Mouse (Mus musculus) kidney, embryonic 14.5 days (tissue): Measurements from ENCODE around the gene 5430403G16Rik. TPM values are rescaled to one million over a fixed set of nuclear protein-coding genes. Genes with fewer than 3 reads are reported as not detected.
"Not testable (repeated sequence)": the region's sequence is repeated elsewhere in the genome, so short reads cannot be mapped to it uniquely, and the experiment has no call there.

ENCODE experiments used
- ATAC-seq: fragments of 200-750 bp; cut with Nextera tagmentation; 2 replicates; pipeline ENCODE4 v1.8.0; 2017; ENCODE audit warnings: moderate number of reproducible peaks, mild to moderate bottlenecking, moderate TSS enrichment, moderate library complexity; ENCODE audit not compliant: low FRiP score, low TSS enrichment
- H3K27ac ChIP-seq: fragments of 300-500 bp; sonication (generic); 2 replicates; pipeline ENCODE4 v1.5.1; 2014; ENCODE audit warnings: low read depth, mild to moderate bottlenecking, low read length, moderate library complexity, mixed read lengths
- H3K27me3 ChIP-seq: fragments of 300-500 bp; sonication (generic); 2 replicates; pipeline ENCODE4 v1.6.1; 2014; ENCODE audit warnings: mild to moderate bottlenecking, low read length; ENCODE audit not compliant: control insufficient read depth, insufficient read depth
- H3K36me3 ChIP-seq: fragments of 300-500 bp; sonication (generic); 2 replicates; pipeline ENCODE4 v1.6.1; 2014; ENCODE audit warnings: low read length, mixed read lengths; ENCODE audit not compliant: control insufficient read depth, insufficient read depth
- H3K4me1 ChIP-seq: fragments of 300-500 bp; sonication (generic); 2 replicates; pipeline ENCODE4 v1.6.1; 2014; ENCODE audit warnings: low read length, mixed read lengths; ENCODE audit not compliant: control insufficient read depth, insufficient read depth
- H3K4me2 ChIP-seq: fragments of 300-500 bp; sonication (generic); replicated peaks from 2 replicates; pipeline ENCODE4 v1.6.1; 2014; ENCODE audit warnings: low read depth, mild to moderate bottlenecking, low read length
- H3K4me3 ChIP-seq: fragments of 300-500 bp; sonication (generic); 2 replicates; pipeline ENCODE4 v1.5.1; 2014; ENCODE audit warnings: mild to moderate bottlenecking, low read length
- H3K9ac ChIP-seq: fragments of 300-500 bp; sonication (generic); 2 replicates; pipeline ENCODE4 v1.6.1; 2014; ENCODE audit warnings: low read depth, mild to moderate bottlenecking, low read length, moderate library complexity
- H3K9me3 ChIP-seq: fragments of 300-500 bp; sonication (generic); 2 replicates; pipeline ENCODE4 v1.6.1; 2016; ENCODE audit warnings: low read length; ENCODE audit not compliant: control insufficient read depth
- WGBS: fragments of 180-500 bp; shearing (Covaris S2); extraction: QIAGEN DNeasy Blood & Tissue Kit; methylation state at CpG from one replicate; pipeline ENCODE4 v1.1.7; 2014; 5-methylcytosine and 5-hydroxymethylcytosine counted together
- polyA plus RNA-seq: library from polyadenylated mRNA; unstranded; fragments of >200 nt; fragmentation: Nextera tagmentation; extraction: Ambion mirVana; gene quantifications from 2 replicates; pipeline ENCODE4 v1.2.1, GENCODE M21; 2014

Gene 5430403G16Rik
- 4.3 and 4.6 TPM in 2 replicates for polyA plus RNA-seq

DNA sequence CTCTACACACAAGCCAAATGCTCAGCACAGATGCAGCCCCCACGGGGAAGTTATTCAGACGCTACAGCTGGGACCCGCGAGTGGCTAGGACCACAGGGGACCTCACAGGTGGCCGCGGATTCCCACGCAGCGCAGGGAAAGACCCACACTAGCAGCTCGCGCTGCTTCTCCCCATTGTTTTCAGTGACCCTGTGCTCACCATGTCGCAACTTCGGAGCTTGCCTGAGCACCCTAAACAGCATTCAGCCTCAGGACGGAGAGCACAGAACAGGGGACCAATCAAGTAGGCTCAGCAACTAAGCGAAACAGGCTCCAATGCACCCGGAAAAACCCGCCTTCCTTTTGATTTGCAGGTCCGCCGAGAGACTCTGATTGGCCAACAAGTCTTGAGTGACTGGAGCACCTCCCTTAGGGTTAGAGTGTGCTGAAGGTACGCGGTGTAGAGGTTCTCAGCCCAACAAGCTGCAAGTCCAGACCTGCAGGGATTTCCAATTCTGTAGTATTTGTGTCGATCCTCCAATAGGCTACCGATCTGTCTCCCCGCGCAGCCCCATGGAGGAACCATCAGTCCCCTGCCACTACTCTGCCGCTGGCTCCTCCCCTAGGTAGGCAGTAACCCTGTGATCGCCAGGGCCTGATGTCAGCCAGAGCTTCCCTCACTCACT is at the start of gene 5430403G16Rik:
TSS of gene 5430403G16Rik (minus strand) at position 505 of the 665 bp plus-strand sequence.
- H3K27ac ChIP-seq, result peak within 1 kb of the TSS; percentile 79; the same call in 1 of the 2 replicates
- H3K9ac ChIP-seq, result peak within 1 kb of the TSS; percentile 76
- H3K4me1 ChIP-seq, H3K36me3 ChIP-seq, H3K27me3 ChIP-seq, H3K9me3 ChIP-seq: not testable (repeated sequence)
- H3K4me3 ChIP-seq, result peak within 1 kb of the TSS; percentile 68
- peak; percentile 100 for ATAC-seq
- peak within 1 kb of the TSS; percentile 56 for H3K4me2 ChIP-seq
- under 1% methylated on average over 26 of the region's 26 CpGs for WGBS

DNA sequence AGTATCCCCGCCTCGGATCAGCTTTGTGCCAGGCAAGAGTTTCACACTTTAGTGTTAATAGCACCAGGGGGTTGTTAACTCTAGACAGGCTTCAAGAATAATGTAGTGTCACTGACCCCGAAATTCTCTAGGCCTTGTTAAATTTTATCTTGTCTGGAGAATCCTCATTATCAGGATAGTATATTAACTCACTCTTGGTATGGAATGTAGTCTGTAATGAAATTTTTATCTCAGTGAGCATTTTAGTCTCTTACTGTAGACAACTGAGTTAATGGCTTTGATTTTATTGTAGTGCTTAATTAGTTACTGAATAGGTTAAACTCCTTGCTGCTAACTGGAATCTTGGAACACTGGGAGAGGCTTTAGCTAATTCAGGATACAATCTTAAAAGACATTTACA is 26.5 kb upstream of the 5430403G16Rik start:
- WGBS, result 37% methylated on average over 3 of the region's 3 CpGs
- not testable (repeated sequence) for H3K9me3 ChIP-seq, H3K4me1 ChIP-seq, H3K4me2 ChIP-seq, H3K36me3 ChIP-seq, H3K9ac ChIP-seq, H3K27me3 ChIP-seq, H3K4me3 ChIP-seq, ATAC-seq, H3K27ac ChIP-seq

DNA sequence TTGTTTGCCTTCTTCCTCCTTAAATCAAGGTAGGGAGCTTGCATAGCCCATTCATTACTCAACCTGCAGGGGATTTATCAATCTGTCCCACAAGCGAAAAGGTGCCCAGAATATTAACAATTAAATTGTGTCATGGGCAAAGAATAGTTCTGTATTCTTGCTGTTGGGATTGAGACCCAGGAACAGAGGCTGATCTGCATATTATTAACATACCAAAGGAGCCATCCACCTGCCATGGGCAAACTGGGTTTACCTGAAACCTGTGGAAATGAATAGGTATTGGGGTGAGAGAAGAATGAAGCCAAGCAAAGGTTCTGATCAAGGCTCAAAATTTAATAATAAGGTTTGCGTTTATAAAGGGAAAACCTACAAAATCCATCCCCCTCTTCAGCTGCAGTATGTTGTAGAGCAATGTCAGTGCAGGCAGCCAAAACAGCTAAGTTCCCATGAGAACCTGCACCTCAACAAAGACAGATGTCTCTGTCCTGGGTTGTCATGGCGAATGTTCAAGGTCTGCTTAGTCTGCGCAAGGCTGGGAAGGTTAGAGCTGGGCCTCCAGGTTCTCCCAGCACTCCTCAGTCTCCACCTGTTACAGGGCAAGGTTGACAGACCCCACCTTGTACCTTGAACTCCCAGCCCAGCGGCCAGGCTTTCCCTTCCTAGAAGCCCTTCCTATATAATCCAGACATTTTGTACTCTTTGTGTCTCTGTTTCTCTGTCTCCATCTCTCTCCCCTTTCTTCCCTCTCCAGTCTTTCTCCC is 544 bp upstream of the 5430403G16Rik start:
- H3K4me2 ChIP-seq, H3K27ac ChIP-seq, H3K27me3 ChIP-seq, ATAC-seq, H3K9me3 ChIP-seq, H3K4me1 ChIP-seq, H3K9ac ChIP-seq, H3K36me3 ChIP-seq: not testable (repeated sequence)
- WGBS, result 58% methylated on average over 5 of the region's 5 CpGs
- H3K4me3 ChIP-seq, result peak overlapping the region; percentile 68

DNA sequence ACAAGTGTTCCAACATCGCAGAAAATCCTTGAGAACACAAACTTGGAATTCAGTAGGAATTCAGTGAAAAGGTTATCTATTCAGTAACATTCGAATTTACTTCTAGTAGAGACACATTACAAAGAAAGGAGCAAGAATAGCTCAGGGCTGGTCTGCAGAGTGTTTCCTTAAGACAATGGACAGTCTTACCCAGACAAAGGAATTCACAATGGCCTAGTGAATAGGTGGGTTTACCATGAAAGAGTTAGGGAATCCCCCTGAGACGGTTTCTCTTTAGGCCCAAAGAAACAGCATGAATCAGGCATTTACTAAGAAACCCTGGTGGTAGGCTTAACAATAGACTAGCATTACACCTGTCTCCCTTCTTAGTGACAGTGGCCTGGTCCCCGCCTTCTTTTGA is 7.9 kb downstream of the 5430403G16Rik start:
- no peak overlapping the region for H3K27ac ChIP-seq
- H3K4me1 ChIP-seq, result no peaks in the 10 kb centered on the region
- peaks cover 6% of the 10 kb centered on the region; the same call in 1 of the 2 replicates for H3K9me3 ChIP-seq
- no peaks in the 10 kb centered on the region for H3K36me3 ChIP-seq
- no peak overlapping the region for H3K4me3 ChIP-seq
- WGBS, result 77% methylated on average over 4 of the region's 4 CpGs
- no peak overlapping the region for H3K4me2 ChIP-seq
- ATAC-seq, result no peak
- no peak overlapping the region for H3K9ac ChIP-seq
- H3K27me3 ChIP-seq, result no peaks in the 10 kb centered on the region

Other genes with a start within 250 kb of the 5430403G16Rik start
- 11.0 and 11.4 TPM in 2 replicates for gene Crlf2, start 132.0 kb downstream of the 5430403G16Rik start, polyA plus RNA-seq
- gene 4930522L14Rik, start 60.8 kb upstream of the 5430403G16Rik start, polyA plus RNA-seq, result 13.4 and 16.6 TPM in 2 replicates
- 0.88 and 0.94 TPM in 2 replicates for gene Gm15446, start 232.4 kb upstream of the 5430403G16Rik start, polyA plus RNA-seq